Mouse (Mus musculus): ENCODE measurements at regions not wholly inside any gene's neighbourhood (a gene's known extent, or its start where the extent isn't known, plus 50 kb on each side); places are given as distances from the start of the nearest gene placed in this dataset.

DNA sequence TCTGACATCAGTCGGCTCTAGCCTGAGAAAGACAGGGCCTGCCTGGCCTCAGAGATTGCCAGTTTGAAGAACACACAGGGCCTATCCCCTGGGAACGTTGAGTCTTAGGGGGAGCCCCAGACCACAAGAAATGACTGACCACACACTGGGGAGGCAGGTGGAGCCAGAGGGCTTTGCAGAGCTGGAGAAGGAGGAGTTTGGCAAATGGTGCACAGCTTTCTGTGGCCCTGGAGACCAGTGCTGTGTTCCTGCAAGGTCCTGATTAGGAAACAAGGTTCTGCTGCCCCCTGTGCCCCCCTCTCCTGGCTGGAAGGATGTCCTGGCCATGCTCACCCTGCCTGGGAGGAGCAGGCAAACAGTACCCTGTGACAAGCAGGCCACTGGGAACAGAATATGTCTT, 82.2 kb upstream of the 1600014C23Rik start:
- intact Hi-C loops (cut with DNase I): loop anchor here (1.0 to 10.0 kb wide), 4 partner anchors 31 to 309 kb away; no protein-coding TSS in a partner anchor
- peak overlapping the region; percentile 96 for H3K27ac ChIP-seq
- peak; percentile 89 for DNase-seq

DNA sequence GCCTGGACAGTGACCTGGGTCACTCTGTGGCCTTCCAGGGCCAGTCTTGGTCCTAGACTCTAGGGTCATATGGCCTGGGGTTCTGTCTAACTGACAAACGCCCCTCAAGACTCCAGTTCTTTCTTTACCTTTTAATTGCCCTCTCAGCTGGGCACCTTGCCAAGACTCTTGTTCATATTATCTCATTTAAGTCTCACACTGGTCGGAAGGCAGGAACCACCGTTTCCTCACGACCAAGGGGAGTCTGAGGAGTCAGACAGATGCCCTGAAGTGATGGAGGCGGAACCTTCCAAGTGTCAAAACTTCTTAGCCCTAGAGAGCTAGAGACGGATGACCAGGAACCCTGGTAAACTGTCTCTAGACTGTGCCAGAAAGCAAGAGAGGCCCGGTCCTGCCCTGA, 81.7 kb upstream of the 1600014C23Rik start:
- no peak for DNase-seq
- intact Hi-C loops (cut with DNase I): loop anchor here (10.0 kb wide), 1 partner anchor 309 kb away; no protein-coding TSS in a partner anchor
- no peak for TF ChIP-seq CTCF (IDR thresholded peaks at IDR 0.05)
- Histone ChIP-seq H3K4me3 (no peak overlapping the region), H3K27ac (peak overlapping the region; percentile 96)

More for the DNA sequence above, 82.2 kb upstream of the 1600014C23Rik start:
- TF ChIP-seq CTCF (IDR thresholded peaks at IDR 0.05): peak; percentile 51
- no peak overlapping the region for H3K4me3 ChIP-seq

GRCm38 (mm10) chr17:45814586-45814985, 80.9 kb upstream of the 1600014C23Rik start:
- Histone ChIP-seq H3K27ac (peak overlapping the region; percentile 96), H3K4me3 (no peak overlapping the region)
- intact Hi-C loops (cut with DNase I): loop anchor here (1.0 to 10.0 kb wide), 3 partner anchors 67 to 310 kb away; partner anchors contain the start of gene Vegfa
- no peak for TF ChIP-seq CTCF (IDR thresholded peaks at IDR 0.05)
- DNase-seq: peak; percentile 80

DNA sequence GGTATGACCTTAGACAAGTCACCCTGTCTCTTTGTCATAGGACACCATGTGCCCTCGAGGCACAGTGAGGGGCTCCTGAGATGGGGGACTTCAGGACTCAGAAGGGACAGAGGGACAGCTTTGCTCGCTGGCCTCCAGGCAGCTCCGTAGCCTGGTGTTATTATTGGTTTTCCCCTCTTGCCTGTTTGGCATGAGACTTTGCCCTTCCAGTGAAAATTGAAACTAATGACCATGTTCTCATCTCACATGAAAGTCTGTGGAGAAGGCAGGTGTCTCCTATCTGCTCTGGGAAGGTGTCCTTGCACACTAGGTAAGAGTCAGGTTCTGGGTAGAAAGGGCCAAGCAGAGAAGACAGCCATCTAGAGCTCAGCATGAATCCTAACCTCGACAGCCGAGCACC, 80.3 kb upstream of the 1600014C23Rik start:
- peak overlapping the region; percentile 96 for H3K27ac ChIP-seq
- no peak; the same call in 1 of the 2 replicates for TF ChIP-seq CTCF (IDR thresholded peaks at IDR 0.05)
- intact Hi-C loops (cut with DNase I): loop anchor here (1.0 to 10.0 kb wide), 3 partner anchors 67 to 311 kb away; partner anchors contain the start of gene Vegfa
- no peak overlapping the region for H3K4me3 ChIP-seq
- DNase-seq: no peak

DNA sequence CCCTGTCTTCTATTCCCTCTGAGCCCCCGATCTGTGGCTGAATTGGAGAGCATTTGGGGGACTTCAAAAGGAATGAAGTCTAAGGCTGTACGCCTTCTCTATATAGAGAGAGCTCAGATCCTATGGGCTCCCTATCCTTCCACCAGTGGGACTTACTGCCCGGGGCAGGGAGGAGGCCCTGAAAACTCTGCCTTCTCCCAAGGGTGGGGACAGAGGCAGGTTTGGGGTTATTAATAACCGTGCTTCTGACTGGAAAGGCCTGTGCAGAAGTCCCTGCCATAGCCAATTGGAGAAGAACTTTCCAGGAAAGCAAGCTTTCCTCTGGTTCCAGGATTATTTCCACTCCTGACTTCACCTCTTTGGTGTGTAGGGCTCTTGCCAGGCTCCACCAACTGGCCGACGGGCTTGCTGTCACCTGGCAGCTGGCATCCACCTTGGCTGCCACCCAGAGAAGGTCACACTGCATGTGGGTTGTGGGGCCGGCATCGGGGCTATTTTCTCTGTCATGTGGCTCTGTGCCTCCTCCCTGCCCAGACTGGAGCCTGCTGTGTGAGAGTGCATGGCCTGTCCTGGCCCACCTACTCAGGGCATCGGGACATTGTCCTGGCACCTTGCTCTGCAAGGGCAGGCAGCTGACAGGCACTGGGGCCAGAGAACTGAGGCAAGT, 78.8 kb upstream of the 1600014C23Rik start:
- DNase-seq: peak; percentile 96
- Histone ChIP-seq H3K4me3 (peak overlapping the region; percentile 51), H3K27ac (peak overlapping the region; percentile 96)
- TF ChIP-seq CTCF (IDR thresholded peaks at IDR 0.05): no peak
- intact Hi-C loops (cut with DNase I): loop anchor here (5.0 to 10.0 kb wide), 2 partner anchors 65 to 312 kb away; no protein-coding TSS in a partner anchor

GRCm38 (mm10) chr17:45811632-45812221, 78.1 kb upstream of the 1600014C23Rik start:
- TF ChIP-seq CTCF (IDR thresholded peaks at IDR 0.05): no peak
- intact Hi-C loops (cut with DNase I): loop anchor here (5.0 to 10.0 kb wide), 2 partner anchors 64 to 313 kb away; no protein-coding TSS in a partner anchor
- DNase-seq: peak; percentile 70
- peak overlapping the region; percentile 96 for H3K27ac ChIP-seq
- peak overlapping the region; percentile 51 for H3K4me3 ChIP-seq

DNA sequence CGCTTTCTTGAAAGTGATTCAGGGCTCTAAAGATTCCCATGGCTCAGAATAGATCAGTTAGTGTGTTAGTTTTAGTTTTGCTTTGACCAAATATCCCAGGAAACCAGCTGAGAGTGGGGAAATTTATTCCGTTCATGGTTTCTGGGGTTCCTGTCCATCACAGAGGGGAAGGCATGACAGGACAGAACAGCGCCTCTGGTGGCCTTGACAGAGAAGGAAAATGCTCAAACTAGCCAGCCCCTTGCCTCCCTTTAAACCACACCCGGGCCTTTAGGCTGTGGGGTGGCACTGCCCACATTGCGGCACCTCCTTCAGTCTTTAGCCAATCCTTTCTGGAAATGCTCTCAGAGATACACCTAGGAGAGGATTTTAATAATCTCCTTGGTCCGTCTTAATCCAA, 76.1 kb upstream of the 1600014C23Rik start:
- TF ChIP-seq CTCF (IDR thresholded peaks at IDR 0.05): peak; percentile 17; the same call in 1 of the 2 replicates
- DNase-seq: no peak
- H3K4me3 ChIP-seq: no peak overlapping the region
- H3K27ac ChIP-seq: no peak overlapping the region
- intact Hi-C loops (cut with DNase I): loop anchor here (5.0 to 10.0 kb wide), 2 partner anchors 62 to 315 kb away; no protein-coding TSS in a partner anchor

- H3K4me3 ChIP-seq: no peak overlapping the region
- TF ChIP-seq CTCF (IDR thresholded peaks at IDR 0.05): no peak
- no peak overlapping the region for H3K27ac ChIP-seq
- no peak for DNase-seq
- intact Hi-C loops (cut with DNase I): no loop called here
These were observed 74.7 kb upstream of the 1600014C23Rik start for GRCm38 (mm10) chr17:45808374-45808773.

GRCm38 (mm10) chr17:45807452-45807851, 73.8 kb upstream of the 1600014C23Rik start:
- TF ChIP-seq CTCF (IDR thresholded peaks at IDR 0.05): no peak
- no peak overlapping the region for H3K4me3 ChIP-seq
- no peak for DNase-seq
- no peak overlapping the region for H3K27ac ChIP-seq
- intact Hi-C loops (cut with DNase I): no loop called here

DNA sequence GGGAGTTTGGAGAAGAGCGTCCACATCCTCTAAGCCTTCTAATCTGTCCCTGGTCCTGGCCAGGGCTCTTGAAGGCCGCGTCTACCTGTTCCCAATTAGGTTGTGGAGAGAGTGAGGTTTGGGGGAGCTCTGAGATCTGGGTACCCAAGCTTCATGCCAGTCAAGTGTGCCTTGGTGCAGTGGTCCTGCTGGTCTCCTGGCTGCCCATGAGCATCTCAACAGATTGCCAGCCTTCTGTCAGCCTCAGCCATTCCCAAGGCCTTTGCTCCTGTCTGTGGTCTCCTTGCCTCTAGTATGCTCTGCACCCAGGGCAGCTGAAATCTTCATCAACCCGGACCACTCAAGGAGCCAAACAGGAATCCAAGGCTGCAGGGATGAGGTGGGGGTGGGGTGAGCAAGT, 73.2 kb upstream of the 1600014C23Rik start:
- intact Hi-C loops (cut with DNase I): no loop called here
- H3K27ac ChIP-seq: no peak overlapping the region
- no peak for TF ChIP-seq CTCF (IDR thresholded peaks at IDR 0.05)
- no peak for DNase-seq
- H3K4me3 ChIP-seq: no peak overlapping the region

GRCm38 (mm10) chr17:45806430-45806829, 72.8 kb upstream of the 1600014C23Rik start:
- TF ChIP-seq CTCF (IDR thresholded peaks at IDR 0.05): no peak
- intact Hi-C loops (cut with DNase I): no loop called here
- DNase-seq: no peak
- Histone ChIP-seq H3K4me3 (no peak overlapping the region), H3K27ac (peak overlapping the region; percentile 16; the same call in 1 of the 2 replicates)

DNA sequence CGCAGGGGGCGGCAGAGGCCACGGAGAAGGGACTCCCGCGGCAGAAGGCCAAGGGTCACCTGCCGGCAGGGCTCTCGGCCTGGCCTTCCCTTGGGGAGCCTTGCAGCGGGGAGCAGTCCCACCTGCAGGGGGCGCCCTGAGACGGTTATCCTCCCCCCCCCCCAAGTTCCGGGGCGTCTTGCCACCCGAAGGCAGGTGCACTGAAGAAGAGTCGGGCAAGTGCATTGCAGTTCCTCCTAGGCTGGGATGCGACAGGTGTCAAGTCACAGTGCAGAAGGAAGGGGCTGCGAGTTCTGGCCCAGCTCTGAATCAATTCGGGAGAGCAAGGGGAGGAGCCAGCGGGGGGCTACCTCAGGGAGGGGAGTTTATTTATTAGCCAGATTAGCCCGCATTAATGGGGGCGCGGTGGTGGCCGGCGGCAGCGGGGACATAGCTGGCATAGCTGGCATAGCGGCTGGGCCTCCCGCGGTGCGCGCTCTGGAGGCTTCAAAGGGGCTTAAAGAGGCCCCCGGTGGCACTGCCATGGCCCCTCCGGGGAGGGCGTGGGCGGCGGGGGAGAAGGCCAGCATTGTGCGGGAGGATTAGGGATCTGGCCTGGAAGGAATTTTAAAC, 71.9 kb upstream of the 1600014C23Rik start:
- intact Hi-C loops (cut with DNase I): no loop called here
- peak; percentile 85 for DNase-seq
- peak; percentile 73 for TF ChIP-seq CTCF (IDR thresholded peaks at IDR 0.05)
- H3K27ac ChIP-seq: peak overlapping the region; percentile 43
- H3K4me3 ChIP-seq: no peak overlapping the region

GRCm38 (mm10) chr17:45803331-45803730, 69.7 kb upstream of the 1600014C23Rik start:
- DNase-seq: no peak
- no peak for TF ChIP-seq CTCF (IDR thresholded peaks at IDR 0.05)
- H3K27ac ChIP-seq: peak overlapping the region; percentile 24; the same call in 1 of the 2 replicates
- H3K4me3 ChIP-seq: no peak overlapping the region
- intact Hi-C loops (cut with DNase I): no loop called here
